Mouse (Mus musculus): ENCODE results near the gene Vstm2a. TPM values are rescaled to one million over a fixed set of nuclear protein-coding genes. Genes with fewer than 3 reads are reported as not detected.

The Vstm2a gene
- polyA plus RNA-seq, 1 experiment from 2014 or later: 0.51 TPM

GRCm38 (mm10) chr11:16439548-16440251 is 182.2 kb downstream of the Vstm2a start:
- DNase-seq (ENCODE audit: low spot score): no peak

Measured in thymus, postnatal 0 days (tissue).